Mouse (Mus musculus): ENCODE measurements around the gene Galr2. TPM values are rescaled to one million over a fixed set of nuclear protein-coding genes. Genes with fewer than 3 reads are reported as not detected.

The Galr2 gene
- total RNA-seq, 2 experiments from 2014 or later = not detected

Other genes with a start within 250 kb of the Galr2 start
- gene Unc13d, start 203.0 kb upstream of the Galr2 start, total RNA-seq (2021) = 1 to 10 TPM in 1 of 2 experiments, under 1 TPM in 1; 0.75 to 1.0 TPM
- 10 to 100 TPM; 80.1 to 92.2 TPM for gene Wbp2, start 193.9 kb upstream of the Galr2 start, total RNA-seq (2021)
- gene Trim47, start 153.7 kb upstream of the Galr2 start, total RNA-seq (2021) = 10 to 100 TPM; 27.0 to 37.6 TPM
- 1 to 10 TPM; 6.1 to 8.4 TPM for gene Trim65, start 149.8 kb upstream of the Galr2 start, total RNA-seq (2021)
- 10 to 100 TPM; 62.5 to 66.0 TPM for gene Mrpl38, start 142.1 kb upstream of the Galr2 start, total RNA-seq (2021)
- gene Fbf1, start 112.8 kb upstream of the Galr2 start, total RNA-seq (2021) = 10 to 100 TPM; 16.1 to 17.2 TPM
- 10 to 100 TPM; 15.5 to 19.3 TPM for gene Ten1, start 82.1 kb upstream of the Galr2 start, total RNA-seq (2021)
- gene Acox1, start 81.9 kb upstream of the Galr2 start, total RNA-seq (2021) = 100 to 1,000 TPM; 123 to 137 TPM
- under 1 TPM; 0.75 to 0.98 TPM for gene Evpl, start 42.9 kb upstream of the Galr2 start, total RNA-seq (2021)
- gene Srp68, start 6.7 kb upstream of the Galr2 start, total RNA-seq (2021) = 10 to 100 TPM; 61.9 to 62.9 TPM
- gene Exoc7, start 26.3 kb downstream of the Galr2 start, total RNA-seq (2021) = 10 to 100 TPM; 42.8 to 43.9 TPM
- not detected for gene Foxj1, start 54.5 kb downstream of the Galr2 start, total RNA-seq (2021)
- gene Rnf157, start 132.1 kb downstream of the Galr2 start, total RNA-seq (2021) = 1 to 10 TPM; 3.9 to 4.1 TPM
- 10 to 100 TPM; 36.7 to 37.9 TPM for gene Ubald2, start 153.2 kb downstream of the Galr2 start, total RNA-seq (2021)
- not detected for gene Qrich2, start 185.3 kb downstream of the Galr2 start, total RNA-seq (2021)
- gene Prpsap1, start 213.3 kb downstream of the Galr2 start, total RNA-seq (2021) = 10 to 100 TPM; 33.2 to 35.1 TPM
- gene Sphk1, start 250.0 kb downstream of the Galr2 start, total RNA-seq (2021) = 1 to 10 TPM; 1.4 to 1.9 TPM

All from heart, postnatal 25 days (tissue).